Mouse (Mus musculus) 3T3-L1 (cell line): ENCODE measurements around the gene Hrg.
"Not testable (repeated sequence)": the region's sequence is repeated elsewhere in the genome, so short reads cannot be mapped to it uniquely, and the experiment has no call there.

Source experiments
- DNase-seq: peaks from one replicate; pipeline ENCODE4 v3.0.0-alpha.2; 2015; ENCODE audit warnings: low read depth, low spot score

Hrg gene

DNA sequence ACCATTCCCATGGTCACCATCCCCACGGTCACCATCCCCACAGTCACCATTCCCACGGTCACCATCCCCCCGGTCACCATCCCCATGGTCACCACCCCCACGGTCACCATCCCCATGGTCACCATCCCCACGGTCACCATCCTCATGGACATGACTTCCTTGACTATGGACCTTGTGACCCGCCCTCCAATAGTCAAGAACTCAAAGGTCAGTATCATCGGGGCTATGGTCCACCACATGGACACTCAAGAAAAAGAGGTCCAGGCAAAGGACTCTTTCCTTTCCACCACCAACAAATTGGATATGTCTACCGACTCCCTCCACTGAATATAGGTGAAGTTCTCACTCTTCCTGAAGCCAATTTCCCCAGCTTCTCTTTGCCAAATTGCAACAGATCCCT lies 10.2 kb downstream of the Hrg start:
- no peak for DNase-seq

- no peak for DNase-seq
These were observed 11.4 kb downstream of the Hrg start for GRCm38 (mm10) chr16:22962256-22962655.

- DNase-seq = no peak
These were observed 12.4 kb downstream of the Hrg start for GRCm38 (mm10) chr16:22963293-22963692.

GRCm38 (mm10) chr16:22967383-22968030 lies 16.6 kb downstream of the Hrg start:
- peak; percentile 74 for DNase-seq

DNA sequence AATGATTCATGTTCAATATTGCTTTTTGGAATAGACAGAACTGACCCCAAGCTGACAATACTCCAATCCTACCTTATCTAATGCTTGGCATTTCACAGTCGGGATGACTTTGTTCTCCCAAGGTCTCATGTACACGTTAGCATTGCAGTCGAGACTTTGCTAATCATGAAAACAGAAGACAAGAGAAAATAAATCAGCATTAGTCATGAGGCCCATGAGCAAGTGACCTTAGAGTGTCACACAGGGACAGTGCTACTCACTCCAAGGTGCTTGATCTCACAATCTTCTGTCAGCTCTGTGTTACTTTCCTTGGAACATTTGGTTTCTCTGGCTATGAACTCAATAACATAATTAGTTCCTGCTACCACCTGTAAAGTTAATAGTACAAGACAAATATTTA lies 46.1 kb downstream of the Hrg start:
- not testable (repeated sequence) for DNase-seq
